Mouse (Mus musculus) stomach, embryonic 14.5 days (tissue): Measurements from ENCODE around the gene Mylpf. TPM values are rescaled to one million over a fixed set of nuclear protein-coding genes. Genes with fewer than 3 reads are reported as not detected.

ENCODE experiments used
- ATAC-seq: fragments of 200-750 bp; cut with Nextera tagmentation; 2 replicates; pipeline ENCODE4 v1.8.0; 2017; ENCODE audit warnings: low read depth, moderate TSS enrichment; ENCODE audit not compliant: insufficient number of reproducible peaks, insufficient read depth, low FRiP score
- H3K27ac ChIP-seq: fragments of 300-500 bp; sonication (generic); 2 replicates; pipeline ENCODE4 v1.5.1; 2014; ENCODE audit warnings: mild to moderate bottlenecking, low read length, moderate library complexity, mixed read lengths
- H3K27me3 ChIP-seq: fragments of 300-500 bp; sonication (generic); 2 replicates; pipeline ENCODE4 v1.6.1; 2014; ENCODE audit warnings: low read length, control low read depth, mixed read lengths; ENCODE audit not compliant: control insufficient read depth, insufficient read depth
- H3K36me3 ChIP-seq: fragments of 300-500 bp; sonication (generic); 2 replicates; pipeline ENCODE4 v1.6.1; 2014; ENCODE audit warnings: mild to moderate bottlenecking, control low read depth, low read length, moderate library complexity, mixed read lengths; ENCODE audit not compliant: control insufficient read depth, insufficient read depth
- H3K4me1 ChIP-seq: fragments of 300-500 bp; sonication (generic); 2 replicates; pipeline ENCODE4 v1.6.1; 2014; ENCODE audit warnings: low read length, control low read depth, mixed read lengths; ENCODE audit not compliant: control insufficient read depth, insufficient read depth
- H3K4me2 ChIP-seq: fragments of 300-500 bp; sonication (generic); replicated peaks from 2 replicates; pipeline ENCODE4 v1.6.1; 2014; ENCODE audit warnings: low read depth, low read length, control low read depth
- H3K4me3 ChIP-seq: fragments of 300-500 bp; sonication (generic); 2 replicates; pipeline ENCODE4 v1.5.1; 2014; ENCODE audit warnings: low read depth, low read length, control low read depth
- H3K9ac ChIP-seq: fragments of 300-500 bp; sonication (generic); replicated peaks from 2 replicates; pipeline ENCODE4 v1.6.1; 2014; ENCODE audit warnings: low read depth, mild to moderate bottlenecking, control low read depth, low read length, moderate library complexity, mixed read lengths
- H3K9me3 ChIP-seq: fragments of 300-500 bp; sonication (generic); 2 replicates; pipeline ENCODE4 v1.6.1; 2016; ENCODE audit warnings: low read depth, low read length, control low read depth; ENCODE audit not compliant: control insufficient read depth
- WGBS: fragments of 180-500 bp; shearing (Covaris S2); extraction: QIAGEN DNeasy Blood & Tissue Kit; methylation state at CpG from one replicate; pipeline ENCODE4 v1.1.7; 2014; 5-methylcytosine and 5-hydroxymethylcytosine counted together
- polyA plus RNA-seq: library from polyadenylated mRNA; unstranded; fragments of >200 nt; fragmentation: Nextera tagmentation; extraction: Ambion mirVana; gene quantifications from 2 replicates; pipeline ENCODE4 v1.2.1, GENCODE M21; 2014

The Mylpf gene
- polyA plus RNA-seq, 1 experiment from 2014 or later = 9.7 TPM

DNA sequence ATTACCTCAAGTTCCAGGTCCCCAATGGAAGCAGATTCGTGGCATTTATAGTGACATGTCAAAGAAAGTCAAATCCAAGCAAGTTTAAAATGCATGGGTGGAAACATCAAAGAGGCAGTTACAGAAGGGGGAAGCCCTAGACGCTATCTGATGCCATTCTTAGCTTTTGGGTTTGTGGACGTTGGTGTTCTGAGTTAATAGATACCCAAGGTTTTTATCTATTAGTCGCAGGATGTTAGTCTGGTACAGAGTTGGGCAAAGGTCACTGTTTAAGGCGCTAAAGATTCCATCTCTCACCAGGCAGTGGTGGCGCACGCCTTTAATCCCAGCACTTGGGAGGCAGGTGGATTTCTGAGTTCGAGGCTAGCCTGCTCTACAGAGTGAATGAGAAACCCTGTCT, 25.3 kb upstream of the Mylpf start:
- Histone ChIP-seq H3K9me3 (no peaks in the 10 kb centered on the region), H3K4me2 (no peak overlapping the region), H3K4me1 (no peaks in the 10 kb centered on the region), H3K27me3 (no peaks in the 10 kb centered on the region), H3K4me3 (no peak overlapping the region), H3K36me3 (no peaks in the 10 kb centered on the region), H3K9ac (no peak overlapping the region), H3K27ac (no peak overlapping the region)
- no peak for ATAC-seq
- WGBS = 73% methylated on average over 8 of the region's 8 CpGs

DNA sequence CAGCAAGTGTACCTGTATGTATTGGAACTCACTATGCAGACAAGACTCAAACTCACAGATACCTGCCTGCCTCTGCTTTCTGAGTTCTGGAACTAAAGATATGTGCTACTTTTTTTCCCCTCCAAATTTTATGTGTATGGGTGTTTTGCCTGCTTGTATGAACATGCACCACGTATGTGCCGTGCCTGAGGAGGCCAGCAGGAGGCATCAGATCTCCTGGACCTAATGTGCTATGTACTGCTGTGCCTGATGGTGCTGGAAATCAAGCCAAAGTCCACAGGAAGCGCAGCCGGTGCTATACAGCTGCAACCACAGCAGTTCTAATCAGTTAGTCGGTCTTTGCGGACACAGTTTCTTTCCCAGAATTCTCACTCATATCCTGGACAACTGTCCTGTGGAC, 24.9 kb upstream of the Mylpf start:
- no peaks in the 10 kb centered on the region for H3K4me1 ChIP-seq
- no peaks in the 10 kb centered on the region for H3K36me3 ChIP-seq
- H3K27ac ChIP-seq = no peak overlapping the region
- H3K9ac ChIP-seq = no peak overlapping the region
- no peak for ATAC-seq
- 85% methylated on average over 6 of the region's 6 CpGs for WGBS
- no peaks in the 10 kb centered on the region for H3K9me3 ChIP-seq
- no peak overlapping the region for H3K4me3 ChIP-seq
- no peaks in the 10 kb centered on the region for H3K27me3 ChIP-seq
- no peak overlapping the region for H3K4me2 ChIP-seq

DNA sequence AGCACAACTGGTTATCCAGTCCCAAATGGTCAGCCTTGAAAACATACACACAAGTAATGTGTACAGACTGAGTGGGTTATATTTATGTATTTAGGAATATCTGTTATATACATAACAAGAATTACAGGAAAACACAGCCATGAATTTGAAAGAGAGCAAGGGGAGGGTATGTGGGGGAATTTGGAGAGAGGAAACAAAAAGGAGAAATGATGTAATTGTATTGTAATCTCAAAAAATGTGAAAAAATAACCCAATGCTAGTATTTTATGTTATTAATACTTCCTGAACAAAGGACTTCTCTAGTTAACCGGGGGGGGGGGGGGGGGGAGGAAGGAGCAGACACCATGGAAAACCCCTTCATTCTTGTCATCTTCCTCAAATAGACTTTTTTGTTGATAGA, 24.0 kb upstream of the Mylpf start:
- Histone ChIP-seq H3K9ac (no peak overlapping the region), H3K4me2 (no peak overlapping the region), H3K36me3 (no peaks in the 10 kb centered on the region), H3K9me3 (no peaks in the 10 kb centered on the region), H3K4me1 (no peaks in the 10 kb centered on the region), H3K27me3 (no peaks in the 10 kb centered on the region), H3K27ac (no peak overlapping the region), H3K4me3 (no peak overlapping the region)
- WGBS = 67% methylated on average over 1 of the region's 1 CpGs
- ATAC-seq = no peak

DNA sequence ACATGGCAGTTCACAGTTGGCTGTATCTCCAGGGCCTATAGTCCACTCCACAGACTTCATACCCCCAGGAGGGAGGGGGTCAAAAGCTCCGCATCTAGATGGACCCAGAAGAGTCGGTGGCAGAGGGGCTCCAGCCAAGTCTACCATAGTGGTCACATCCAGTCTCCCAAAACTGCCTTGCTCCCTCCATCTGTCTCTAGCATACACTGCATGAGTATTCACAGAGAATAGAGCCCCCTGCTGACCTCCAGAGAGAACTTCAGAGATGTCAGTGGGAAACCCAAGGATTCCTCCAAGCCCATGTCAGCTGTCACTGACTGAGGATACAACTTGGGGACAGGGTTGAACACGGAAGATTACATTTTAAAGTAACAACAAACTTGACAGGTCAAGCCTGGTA, 23.1 kb upstream of the Mylpf start:
- no peaks in the 10 kb centered on the region for H3K36me3 ChIP-seq
- ATAC-seq = peak; percentile 42; the same call in 1 of the 2 replicates
- 65% methylated on average over 3 of the region's 3 CpGs for WGBS

DNA sequence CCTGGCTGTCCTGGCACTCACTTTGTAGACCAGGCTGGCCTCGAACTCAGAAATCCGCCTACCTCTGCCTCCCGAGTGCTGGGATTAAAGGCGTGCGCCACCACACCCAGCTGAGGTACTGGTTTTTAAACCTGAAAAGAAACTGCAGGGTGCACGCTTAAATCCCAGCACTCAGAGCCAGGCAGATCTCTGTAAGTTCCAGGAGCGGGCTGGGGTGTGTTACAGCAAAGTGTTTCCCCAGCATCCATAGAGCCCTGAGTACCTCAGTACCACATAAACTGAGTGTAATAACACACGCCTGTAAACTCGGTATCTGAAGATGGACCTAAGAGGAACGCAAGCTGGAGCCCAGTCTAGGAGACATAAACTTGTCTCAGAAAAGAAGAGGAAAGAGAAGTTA, 21.3 kb upstream of the Mylpf start:
- H3K9me3 ChIP-seq = no peaks in the 10 kb centered on the region
- H3K4me1 ChIP-seq = no peaks in the 10 kb centered on the region
- no peak overlapping the region for H3K4me3 ChIP-seq
- no peaks in the 10 kb centered on the region for H3K27me3 ChIP-seq
- no peak for ATAC-seq
- H3K27ac ChIP-seq = no peak overlapping the region
- H3K4me2 ChIP-seq = no peak overlapping the region
- H3K36me3 ChIP-seq = peaks cover 9% of the 10 kb centered on the region
- 66% methylated on average over 10 of the region's 10 CpGs for WGBS
- no peak overlapping the region for H3K9ac ChIP-seq

More for the DNA sequence above, 23.1 kb upstream of the Mylpf start:
- Histone ChIP-seq H3K4me2 (no peak overlapping the region), H3K27me3 (no peaks in the 10 kb centered on the region), H3K4me3 (no peak overlapping the region), H3K4me1 (no peaks in the 10 kb centered on the region), H3K27ac (no peak overlapping the region), H3K9ac (no peak overlapping the region), H3K9me3 (no peaks in the 10 kb centered on the region)

DNA sequence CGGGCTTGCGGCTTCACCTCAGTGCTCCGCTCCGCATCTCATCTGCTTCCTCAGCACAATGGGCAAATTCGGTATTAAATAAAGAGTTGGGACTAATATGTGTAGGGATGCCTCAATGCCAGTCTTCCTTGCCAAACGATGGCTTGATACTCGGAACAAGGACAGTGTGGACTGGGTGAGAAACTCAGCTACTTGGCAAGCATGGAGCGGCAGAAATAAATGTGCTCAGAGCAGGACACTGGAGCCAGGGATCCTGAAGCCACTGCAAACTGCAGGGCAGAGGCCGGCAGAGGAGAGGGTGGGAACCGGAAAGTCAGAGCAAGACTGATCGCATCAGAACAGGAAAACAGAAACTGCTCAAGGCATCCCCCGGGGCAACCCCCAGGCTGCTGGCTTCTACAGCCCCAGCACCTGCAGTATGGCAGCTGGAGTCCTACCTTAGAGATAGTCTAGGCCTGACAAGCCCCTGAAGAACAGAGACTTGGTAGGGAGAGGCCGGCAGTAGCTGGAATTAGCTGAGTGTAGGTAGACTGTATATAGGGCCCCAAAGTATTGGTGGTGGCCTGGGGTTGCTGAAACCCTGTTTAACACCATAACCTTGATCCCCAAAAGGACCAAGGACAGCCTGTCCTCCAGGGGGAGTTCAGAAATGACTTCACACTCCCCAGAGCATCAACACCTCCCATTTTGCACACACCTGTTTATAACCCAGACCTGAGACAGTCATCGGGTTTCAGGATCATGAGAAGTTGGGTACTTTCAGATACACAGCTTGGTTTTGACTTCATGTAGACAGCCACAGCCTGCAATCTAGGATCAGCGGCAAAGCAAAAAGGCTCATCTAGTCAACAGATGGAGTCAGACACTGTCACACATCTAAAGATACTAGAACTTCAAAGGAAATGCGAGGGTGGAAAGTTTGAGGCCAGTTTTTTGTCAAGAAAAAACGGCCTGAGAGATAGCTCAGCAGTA, 20.1 kb upstream of the Mylpf start:
- Histone ChIP-seq H3K4me3 (no peak overlapping the region), H3K4me1 (no peaks in the 10 kb centered on the region), H3K4me2 (no peak overlapping the region), H3K9me3 (no peaks in the 10 kb centered on the region), H3K9ac (no peak overlapping the region), H3K27ac (no peak overlapping the region), H3K36me3 (peaks cover 21% of the 10 kb centered on the region), H3K27me3 (no peaks in the 10 kb centered on the region)
- no peak for ATAC-seq
- 76% methylated on average over 17 of the region's 17 CpGs for WGBS

DNA sequence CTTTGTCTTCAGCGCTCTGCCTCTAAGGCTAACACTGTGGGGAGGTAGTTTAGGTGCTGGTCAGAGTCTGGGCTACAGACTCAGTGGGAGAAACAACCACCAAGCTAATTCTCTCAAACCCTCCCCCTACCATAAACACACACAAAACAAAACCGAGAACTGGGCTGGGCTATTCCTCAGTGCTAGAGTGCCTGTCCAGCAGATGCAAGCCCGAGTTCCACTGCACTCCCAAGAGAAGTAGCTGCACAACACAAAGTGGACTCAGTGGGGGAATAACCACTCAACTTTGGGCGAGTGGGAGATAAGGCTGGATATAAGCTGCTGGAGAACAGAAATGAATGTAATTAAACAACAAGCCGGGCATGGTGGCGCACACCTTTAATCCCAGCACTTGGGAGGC, 18.0 kb upstream of the Mylpf start:
- no peak for ATAC-seq
- Histone ChIP-seq H3K4me2 (no peak overlapping the region), H3K9me3 (no peaks in the 10 kb centered on the region), H3K4me1 (peaks cover 11% of the 10 kb centered on the region), H3K9ac (no peak overlapping the region), H3K27me3 (no peaks in the 10 kb centered on the region), H3K27ac (no peak overlapping the region), H3K4me3 (no peak overlapping the region), H3K36me3 (peaks cover 31% of the 10 kb centered on the region)
- WGBS = 82% methylated on average over 6 of the region's 6 CpGs

DNA sequence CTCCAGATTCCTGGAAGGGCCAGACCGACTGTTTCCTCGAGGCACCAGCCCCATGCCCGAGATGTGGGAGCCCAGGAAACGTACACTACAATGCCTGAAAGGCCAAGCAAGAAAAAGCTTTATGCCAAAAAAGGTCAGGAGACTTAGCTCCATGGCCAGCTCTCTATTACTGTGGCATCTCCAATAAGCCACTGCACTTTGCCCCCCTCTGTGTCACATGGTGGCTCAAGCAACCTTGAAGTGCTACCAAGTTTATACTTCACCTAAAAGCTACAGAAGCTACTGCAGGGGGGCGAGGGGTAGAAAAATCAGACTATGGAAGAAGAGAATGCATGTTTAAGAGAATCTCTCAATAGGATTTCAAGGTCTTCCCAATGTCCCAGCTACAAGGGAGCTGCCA, 15.7 kb upstream of the Mylpf start:
- H3K4me2 ChIP-seq = no peak overlapping the region
- H3K9ac ChIP-seq = no peak overlapping the region
- no peak for ATAC-seq
- 95% methylated on average over 5 of the region's 5 CpGs for WGBS
- peaks cover 18% of the 10 kb centered on the region for H3K4me1 ChIP-seq
- H3K27me3 ChIP-seq = no peaks in the 10 kb centered on the region
- no peaks in the 10 kb centered on the region for H3K9me3 ChIP-seq
- peaks cover 40% of the 10 kb centered on the region for H3K36me3 ChIP-seq
- H3K4me3 ChIP-seq = no peak overlapping the region
- H3K27ac ChIP-seq = no peak overlapping the region
